Mouse (Mus musculus) mouse embryonic stem cell (cell line): ENCODE measurements around the gene Ctsd.

Experiments used
- in situ Hi-C, 2 experiments: fragments of 300-500 bp; cut with MboI; formaldehyde crosslinking; loops; 1 replicate in 1 of 2; 3 replicates in 1 of 2; pipeline ENCODE4 v1.14.3; 2019 to 2020; ENCODE audit warnings: low sequenced_read_pairs in 2 of 2, low pct_unique_long_range_greater_than_20kb in 1 of 2, mixed read lengths in 1 of 2; ENCODE audit not compliant: unreplicated experiment in 1 of 2

Gene Ctsd

GRCm38 (mm10) chr7:142382567-142382966 lies 5.3 kb downstream of the Ctsd start, which contains the start of gene Gm49369:
Gene Gm49369 (minus strand): TSS chr7:142382667.
- in situ Hi-C loops = no loop called here

- in situ Hi-C loops = no loop called here
Observed at GRCm38 (mm10) chr7:142381175-142381574, 6.7 kb downstream of the Ctsd start.

GRCm38 (mm10) chr7:142379186-142379585 lies 8.7 kb downstream of the Ctsd start:
- in situ Hi-C loops = no loop called here

- in situ Hi-C loops = no loop called here
Observed at GRCm38 (mm10) chr7:142377233-142377925, 10.5 kb downstream of the Ctsd start.

GRCm38 (mm10) chr7:142376096-142376495 lies 11.7 kb downstream of the Ctsd start:
- in situ Hi-C loops = no loop called here

- in situ Hi-C loops = no loop called here
Observed at GRCm38 (mm10) chr7:142375261-142375724, 12.5 kb downstream of the Ctsd start.

GRCm38 (mm10) chr7:142374413-142375015 lies 13.3 kb downstream of the Ctsd start:
- in situ Hi-C loops = no loop called here

GRCm38 (mm10) chr7:142373641-142374412 lies 14.0 kb downstream of the Ctsd start, which contains the start of gene Ifitm10:
Gene Ifitm10 (minus strand): TSS chr7:142373753.
- in situ Hi-C loops = no loop called here

GRCm38 (mm10) chr7:142373039-142373438 lies 14.8 kb downstream of the Ctsd start:
- in situ Hi-C loops = no loop called here

- in situ Hi-C loops = no loop called here
Observed at GRCm38 (mm10) chr7:142371768-142372661, 15.8 kb downstream of the Ctsd start.

- in situ Hi-C loops = no loop called here
Observed at GRCm38 (mm10) chr7:142371398-142371767, 16.5 kb downstream of the Ctsd start.

GRCm38 (mm10) chr7:142370937-142371336 lies 16.9 kb downstream of the Ctsd start:
- in situ Hi-C loops = no loop called here

- in situ Hi-C loops = no loop called here
Observed at GRCm38 (mm10) chr7:142369820-142370219, 18.0 kb downstream of the Ctsd start.

GRCm38 (mm10) chr7:142368856-142369255 lies 19.0 kb downstream of the Ctsd start:
- in situ Hi-C loops = no loop called here

GRCm38 (mm10) chr7:142363107-142363506 lies 24.7 kb downstream of the Ctsd start:
- in situ Hi-C loops = no loop called here

GRCm38 (mm10) chr7:142360743-142361142 lies 27.1 kb downstream of the Ctsd start:
- in situ Hi-C loops = no loop called here

- in situ Hi-C loops = no loop called here
Observed at GRCm38 (mm10) chr7:142359129-142359528, 28.7 kb downstream of the Ctsd start.

- in situ Hi-C loops = no loop called here
Observed at GRCm38 (mm10) chr7:142357566-142357965, 30.3 kb downstream of the Ctsd start.
